Mouse (Mus musculus) frontal cortex, adult 2 months (tissue): ENCODE data around the gene Gm9747. TPM values are rescaled to one million over a fixed set of nuclear protein-coding genes. Genes with fewer than 3 reads are reported as not detected.

Experiments
- DNase-seq, 2 experiments: peaks; one replicate each; pipeline ENCODE4 v3.0.0; 2022; ENCODE audit warnings: low spot score in 1 of 2; ENCODE audit errors: extremely low spot score in 1 of 2
- polyA plus RNA-seq: library from polyadenylated mRNA; depleted of rRNA; stranded (reverse); fragments of >200 nt; gene quantifications from 2 replicates; pipeline ENCODE4 v1.2.3, GENCODE M21; 2012; rRNA removed

The Gm9747 gene
- 0.04 and 0.10 TPM in 2 replicates for polyA plus RNA-seq

DNA sequence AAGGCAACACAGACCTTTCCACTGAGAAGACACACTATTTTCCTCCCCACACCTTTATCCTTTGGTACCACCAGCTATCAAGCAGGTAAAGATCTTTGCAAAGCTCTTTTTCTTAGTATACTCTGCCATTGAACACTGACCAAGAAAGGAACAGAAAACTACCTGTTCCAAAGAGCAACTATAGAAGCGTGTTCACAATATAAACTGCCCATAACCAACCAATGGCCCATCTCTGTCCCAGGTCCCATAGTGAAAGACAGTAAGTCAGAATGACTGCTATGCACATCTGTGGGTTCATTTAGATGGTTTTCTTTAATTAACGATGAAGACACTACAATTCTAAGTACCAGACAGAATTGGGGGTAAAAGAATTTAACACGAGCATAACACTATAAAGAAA lies at the start of gene Gm9747:
TSS of gene Gm9747 (plus strand) at position 301 of the 400 bp plus-strand sequence.
- DNase-seq: no peak

DNA sequence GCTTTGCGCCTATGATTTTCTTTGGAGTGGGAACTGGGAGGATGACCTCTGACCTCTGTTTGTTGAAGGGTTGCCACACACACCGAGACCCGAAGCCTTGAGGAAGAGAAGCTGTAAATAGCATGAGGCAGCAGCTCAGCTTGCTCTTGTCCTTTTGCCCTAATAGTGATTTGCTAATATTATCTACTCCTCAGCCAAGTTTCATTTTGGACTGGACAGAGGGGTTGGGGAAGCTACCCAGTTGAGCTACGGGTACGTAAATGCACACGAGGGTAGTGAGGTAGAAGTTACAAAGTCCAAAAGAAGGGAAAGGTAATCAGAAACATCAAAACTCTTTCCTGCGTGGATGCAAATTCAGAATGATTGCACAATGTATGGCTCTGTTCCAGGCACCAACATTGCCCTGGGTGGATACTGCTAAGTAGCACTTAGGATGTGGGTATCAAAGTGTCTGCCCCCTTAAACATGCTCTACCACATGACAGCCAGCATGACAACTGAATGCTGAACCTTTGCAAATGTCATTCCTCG lies 48.9 kb upstream of the Gm9747 start:
- no peak for DNase-seq

GRCm38 (mm10) chr1:82188549-82189231 lies 44.2 kb upstream of the Gm9747 start:
- no peak for DNase-seq

DNA sequence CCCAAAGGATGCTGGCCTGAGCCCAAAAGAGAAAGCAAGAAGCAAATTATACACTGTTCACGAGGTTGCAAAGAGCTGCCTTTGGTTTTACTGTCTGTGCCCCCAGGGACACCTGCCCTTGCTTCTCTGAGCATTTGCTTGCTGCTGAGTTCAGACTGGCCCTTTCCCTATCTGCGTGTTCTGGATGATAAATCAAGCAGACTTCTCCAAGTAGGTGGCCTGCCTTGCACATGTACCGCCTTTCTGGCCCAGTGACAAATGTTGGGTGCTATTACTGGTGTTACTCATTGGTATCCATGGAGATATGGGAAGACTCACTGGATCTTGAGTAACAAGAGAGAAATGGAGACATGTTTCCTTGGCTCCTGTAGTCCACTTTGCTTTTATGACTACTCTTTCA lies 43.4 kb upstream of the Gm9747 start:
- DNase-seq: peak; percentile 58 to 80

DNA sequence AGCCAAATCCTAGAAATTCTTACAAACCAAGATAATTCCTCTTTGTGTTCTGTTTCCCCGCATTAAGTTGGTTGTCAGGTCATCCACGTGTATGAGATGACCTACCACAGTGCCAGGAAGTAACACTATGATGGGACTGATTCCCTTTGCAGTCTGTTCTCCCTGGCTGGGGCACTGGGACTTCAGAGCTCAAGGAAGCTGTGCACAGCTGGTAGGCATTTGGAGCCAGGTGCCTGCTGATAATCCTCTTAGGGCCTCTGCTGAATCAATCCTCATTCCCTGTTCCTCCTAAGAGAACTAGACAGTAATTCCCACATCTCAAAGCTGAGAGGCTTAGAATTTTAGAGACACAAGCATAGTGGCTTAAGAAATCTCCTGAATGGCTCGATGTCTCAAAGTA lies 41.3 kb upstream of the Gm9747 start:
- DNase-seq: no peak

GRCm38 (mm10) chr1:82199918-82200317 lies 33.0 kb upstream of the Gm9747 start:
- peak in 1 of 2 experiments; percentile 22 for DNase-seq

DNA sequence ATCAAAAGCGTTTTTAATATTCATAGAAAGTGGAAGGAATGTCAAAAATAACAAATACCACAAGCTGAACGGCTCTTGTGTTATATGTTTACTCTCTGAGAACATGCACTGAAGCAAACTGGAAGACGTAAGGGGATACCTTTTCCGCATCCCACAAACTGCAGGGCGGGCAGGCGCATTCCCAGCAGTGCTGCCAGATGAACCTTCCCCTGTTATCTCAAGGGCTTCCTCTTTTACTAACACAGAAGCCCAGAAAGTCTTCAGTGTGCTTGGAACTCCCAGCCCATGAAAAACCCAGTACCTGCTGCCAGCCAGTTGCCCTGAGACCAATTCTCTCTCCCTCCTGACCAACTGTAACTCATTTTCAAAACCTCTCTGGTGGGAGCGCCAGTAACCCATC lies 32.3 kb upstream of the Gm9747 start:
- DNase-seq: no peak

DNA sequence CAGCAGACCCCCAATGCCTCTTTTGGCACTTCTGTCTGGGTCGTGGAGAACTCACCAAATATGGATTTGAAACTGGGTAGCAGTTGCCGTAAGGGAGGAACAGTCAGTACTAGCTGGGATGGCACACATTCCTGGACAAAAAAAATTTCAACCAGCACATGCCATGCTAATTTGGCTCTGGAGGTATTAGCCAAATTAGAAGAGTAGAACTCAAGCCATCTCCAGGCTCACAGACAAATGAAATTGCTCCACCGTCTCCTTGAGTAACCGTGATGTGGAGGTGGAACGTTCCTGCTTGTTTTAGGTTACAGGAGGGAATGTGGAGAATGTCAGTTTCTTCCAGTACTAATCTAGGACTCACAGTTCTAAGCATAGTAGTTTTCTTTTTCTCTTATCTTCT lies 25.4 kb upstream of the Gm9747 start:
- no peak for DNase-seq

GRCm38 (mm10) chr1:82220673-82221396 lies 12.1 kb upstream of the Gm9747 start:
- peak in 1 of 2 experiments; percentile 10 for DNase-seq

DNA sequence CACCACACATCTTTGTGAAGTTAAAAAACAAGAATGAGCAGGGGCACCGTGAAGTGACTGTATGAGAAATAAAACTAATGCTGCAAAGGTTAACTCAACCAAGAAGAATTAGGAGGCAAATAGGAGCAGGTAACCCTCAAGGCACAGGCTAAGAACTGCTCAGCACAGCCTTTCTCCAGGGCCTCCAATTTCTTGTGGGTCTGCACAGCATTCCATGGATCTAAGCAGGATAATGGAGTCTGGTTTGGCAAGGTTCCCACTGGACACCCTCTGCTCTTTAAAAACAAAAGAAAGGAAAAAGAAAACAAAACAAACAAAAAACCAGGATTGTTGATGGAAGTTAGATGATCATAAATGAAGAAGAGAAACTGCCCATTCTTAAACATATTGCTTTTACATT lies 11.4 kb upstream of the Gm9747 start:
- no peak for DNase-seq

GRCm38 (mm10) chr1:82223042-82223795 lies 9.7 kb upstream of the Gm9747 start:
- no peak for DNase-seq

DNA sequence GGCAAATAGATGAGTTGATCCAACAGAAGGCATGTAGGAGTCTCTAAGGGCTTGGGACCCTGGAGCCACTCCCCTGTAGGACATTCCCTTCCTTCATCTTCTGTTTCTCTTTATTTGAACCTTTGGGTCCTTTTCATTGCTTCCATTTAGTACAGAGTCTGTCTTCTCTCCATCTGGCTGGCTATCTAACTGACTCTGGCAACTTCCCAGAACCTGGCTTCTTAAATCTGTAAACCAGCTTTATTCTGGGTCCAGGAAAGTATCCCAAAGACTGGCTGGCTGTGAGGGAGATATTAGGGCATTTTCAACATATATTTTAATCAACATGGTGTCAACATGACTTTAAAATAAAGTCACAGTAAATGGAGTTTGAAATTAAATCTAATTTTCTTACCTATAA lies 4.1 kb upstream of the Gm9747 start:
- no peak for DNase-seq

DNA sequence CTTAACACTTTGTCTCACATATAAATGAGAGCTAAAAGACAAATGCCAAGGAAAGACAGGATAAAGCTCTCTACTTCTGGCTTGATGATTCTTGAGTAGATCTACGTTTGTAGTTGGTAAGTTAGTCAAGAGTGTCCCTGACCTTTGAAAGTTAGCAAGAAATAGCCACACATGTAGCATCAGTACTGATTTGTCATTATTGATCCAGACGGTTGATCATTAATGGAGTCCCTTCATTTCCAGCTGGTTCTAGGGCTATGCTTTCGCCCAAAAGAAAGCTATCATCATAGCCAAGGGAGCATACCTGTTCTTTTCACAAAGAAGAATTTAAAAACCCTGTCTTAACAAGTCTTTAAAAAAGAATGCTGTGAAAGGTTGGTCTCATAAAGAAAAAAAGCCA lies 1.7 kb downstream of the Gm9747 start:
- no peak for DNase-seq

- DNase-seq: no peak
Observed at GRCm38 (mm10) chr1:82235455-82236104, 2.7 kb downstream of the Gm9747 start.

GRCm38 (mm10) chr1:82238245-82238644 lies 5.3 kb downstream of the Gm9747 start:
- no peak for DNase-seq

GRCm38 (mm10) chr1:82239409-82240201 lies 6.7 kb downstream of the Gm9747 start:
- DNase-seq: no peak

GRCm38 (mm10) chr1:82243260-82243825 lies 10.4 kb downstream of the Gm9747 start:
- DNase-seq: no peak

- DNase-seq: no peak
Observed at GRCm38 (mm10) chr1:82245002-82245401, 12.1 kb downstream of the Gm9747 start.

- no peak for DNase-seq
Observed at GRCm38 (mm10) chr1:82247221-82247951, 14.5 kb downstream of the Gm9747 start.
